Mouse (Mus musculus): ENCODE results near the gene Trh. TPM values are rescaled to one million over a fixed set of nuclear protein-coding genes. Genes with fewer than 3 reads are reported as not detected.

Gene Trh
- total RNA-seq (2017) = not detected in 3 replicates

DNA sequence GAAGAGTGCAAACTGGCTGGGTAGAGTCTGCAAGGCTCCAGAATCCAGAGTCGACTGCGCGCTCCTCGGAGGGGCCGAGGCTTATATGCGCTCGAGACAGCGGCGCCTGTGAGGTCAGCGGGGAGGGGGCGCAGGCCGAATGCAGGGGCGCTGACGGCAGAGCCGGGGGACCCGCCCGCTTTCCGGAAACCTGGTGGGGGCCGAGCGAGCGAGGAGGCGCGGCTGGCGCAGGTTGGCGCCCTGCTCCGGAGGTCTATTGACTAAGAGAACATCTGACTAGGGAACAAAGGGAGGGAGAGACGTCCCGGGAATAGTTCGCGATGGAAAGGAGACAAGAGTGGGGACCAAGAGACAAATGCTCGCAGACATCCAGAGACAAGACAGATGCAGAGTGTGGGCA lies at the start of gene Trh:
Gene Trh, minus strand, starts transcription at position 60 of the 400 bp plus-strand sequence.
- ATAC-seq (replicated peaks; ENCODE audit: insufficient number of reproducible peaks, low FRiP score, low TSS enrichment, poor library complexity, severe bottlenecking) = no peak

GRCm38 (mm10) chr6:92290826-92291225 lies 46.4 kb upstream of the Trh start:
- no peak for ATAC-seq (replicated peaks; ENCODE audit: insufficient number of reproducible peaks, low FRiP score, low TSS enrichment, poor library complexity, severe bottlenecking)

GRCm38 (mm10) chr6:92286889-92287288 lies 42.4 kb upstream of the Trh start:
- no peak; the same call in 1 of the 2 replicates for ATAC-seq (replicated peaks; ENCODE audit: insufficient number of reproducible peaks, low FRiP score, low TSS enrichment, poor library complexity, severe bottlenecking)

GRCm38 (mm10) chr6:92286258-92286888 lies 41.9 kb upstream of the Trh start:
- ATAC-seq (replicated peaks; ENCODE audit: insufficient number of reproducible peaks, low FRiP score, low TSS enrichment, poor library complexity, severe bottlenecking) = 0 out of 2 replicates have a peak, but pooled peaks have one; percentile 31

DNA sequence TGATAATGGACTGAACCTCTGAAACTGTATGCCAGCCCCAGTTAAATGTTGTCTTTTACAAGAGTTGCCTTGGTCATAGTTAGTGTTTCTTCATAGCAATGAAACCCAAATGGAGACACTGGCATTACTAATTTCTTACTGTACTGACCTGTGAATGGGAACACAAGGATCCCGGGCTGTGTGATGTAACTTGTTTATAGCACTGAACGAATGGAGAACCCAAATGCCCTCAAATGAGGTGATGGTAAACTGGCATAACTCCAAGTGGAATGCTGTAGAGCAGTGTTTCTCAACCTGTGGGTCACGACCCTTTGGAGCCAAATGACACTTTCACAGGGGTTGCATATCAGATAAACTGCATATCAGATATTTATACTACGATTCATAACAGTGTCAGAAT lies 41.1 kb upstream of the Trh start:
- no peak for ATAC-seq (replicated peaks; ENCODE audit: insufficient number of reproducible peaks, low FRiP score, low TSS enrichment, poor library complexity, severe bottlenecking)

DNA sequence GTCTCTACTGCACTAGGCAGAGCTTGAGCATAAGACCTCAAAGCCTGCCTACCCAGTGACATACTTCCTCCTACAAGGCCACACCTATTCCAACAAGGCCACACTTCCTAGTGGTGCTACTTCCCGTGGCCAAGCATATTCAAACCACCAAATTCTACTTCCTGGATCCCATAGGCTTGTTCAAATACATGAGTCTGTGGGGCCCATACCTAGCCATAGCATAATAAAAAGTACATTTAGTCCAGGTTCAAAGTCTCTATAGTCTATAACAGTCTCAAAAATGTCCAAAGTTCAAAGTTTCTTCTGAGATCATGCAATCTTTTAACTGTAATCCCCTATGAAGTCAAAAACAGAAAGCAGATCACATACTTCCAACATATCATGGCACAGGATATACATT lies 32.7 kb upstream of the Trh start:
- ATAC-seq (replicated peaks; ENCODE audit: insufficient number of reproducible peaks, low FRiP score, low TSS enrichment, poor library complexity, severe bottlenecking) = no peak

DNA sequence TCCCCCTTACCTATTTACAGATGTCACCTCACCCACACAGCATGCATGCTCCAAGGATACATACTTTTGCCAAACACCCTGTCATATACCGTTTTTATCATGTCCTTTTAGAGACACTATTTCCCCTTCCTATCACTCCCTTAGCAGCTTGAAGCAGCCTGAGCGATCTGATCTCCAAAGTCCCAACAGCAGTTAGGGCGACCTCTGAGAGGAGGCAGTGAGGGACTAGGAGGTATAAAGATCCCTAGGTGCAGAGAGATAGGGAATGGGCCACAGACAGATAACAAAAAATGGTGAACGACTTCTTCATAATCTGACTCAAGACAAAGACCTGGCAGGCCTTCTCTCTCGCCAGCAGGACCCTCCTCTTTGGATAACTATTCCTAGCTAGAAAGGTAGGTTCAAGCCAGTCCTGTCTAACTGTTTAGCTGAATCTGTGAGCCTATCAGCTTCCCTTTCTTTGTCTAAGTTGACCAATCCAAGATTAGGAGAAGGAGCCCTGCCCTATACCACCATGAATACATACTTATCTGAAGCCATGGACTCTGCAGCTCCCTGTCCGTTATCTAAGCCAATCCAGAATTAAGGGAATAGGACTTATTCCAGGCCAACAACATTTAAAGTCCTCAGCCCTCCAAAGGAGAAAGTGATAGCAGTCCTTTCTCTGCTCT lies 29.3 kb upstream of the Trh start:
- ATAC-seq (replicated peaks; ENCODE audit: insufficient number of reproducible peaks, low FRiP score, low TSS enrichment, poor library complexity, severe bottlenecking) = no peak

DNA sequence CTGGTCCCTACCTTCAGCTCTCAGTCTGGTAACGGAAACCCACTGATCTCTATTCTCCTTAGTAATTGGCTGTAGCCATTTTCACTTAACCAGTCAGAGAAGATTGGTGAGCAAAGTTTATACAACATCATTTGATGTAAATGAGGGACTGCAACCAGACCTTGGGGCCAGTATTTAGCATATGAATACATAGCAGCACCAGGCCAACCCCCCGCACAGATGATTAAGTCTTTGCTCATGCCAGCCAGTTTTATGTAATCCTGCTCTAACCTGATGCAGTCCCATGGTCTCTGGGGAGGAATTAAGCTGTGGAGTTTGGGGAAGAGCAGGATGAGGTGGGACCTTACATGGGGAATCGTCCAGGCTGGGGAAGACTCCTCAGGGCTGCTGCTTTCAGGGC lies 28.2 kb upstream of the Trh start:
- no peak for ATAC-seq (replicated peaks; ENCODE audit: insufficient number of reproducible peaks, low FRiP score, low TSS enrichment, poor library complexity, severe bottlenecking)

- ATAC-seq (replicated peaks; ENCODE audit: insufficient number of reproducible peaks, low FRiP score, low TSS enrichment, poor library complexity, severe bottlenecking) = peak; percentile 80
These were observed 24.6 kb upstream of the Trh start for GRCm38 (mm10) chr6:92269019-92269418.

DNA sequence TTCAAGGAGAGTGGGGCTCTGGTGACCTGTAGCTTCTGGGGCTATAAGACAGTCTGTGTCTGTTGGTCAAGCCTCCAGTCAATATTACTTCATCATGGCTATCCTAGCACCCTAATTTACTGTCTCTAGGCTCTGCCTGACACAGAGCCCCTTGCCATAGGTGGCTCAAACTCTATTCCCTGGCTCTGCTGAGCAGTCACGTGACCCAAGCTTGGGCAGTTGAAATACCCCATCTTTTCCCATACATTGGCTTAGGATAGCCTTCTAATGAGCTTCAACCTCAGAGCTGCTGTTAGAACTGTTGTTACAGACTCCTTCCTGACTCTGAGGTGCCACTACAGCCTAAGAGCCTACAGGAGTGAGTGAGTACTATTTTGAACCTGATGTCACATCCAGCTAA lies 23.6 kb upstream of the Trh start:
- no peak for ATAC-seq (replicated peaks; ENCODE audit: insufficient number of reproducible peaks, low FRiP score, low TSS enrichment, poor library complexity, severe bottlenecking)

GRCm38 (mm10) chr6:92261162-92261843 lies 16.9 kb upstream of the Trh start:
- no peak for ATAC-seq (replicated peaks; ENCODE audit: insufficient number of reproducible peaks, low FRiP score, low TSS enrichment, poor library complexity, severe bottlenecking)

GRCm38 (mm10) chr6:92255346-92255745 lies 10.9 kb upstream of the Trh start:
- no peak for ATAC-seq (replicated peaks; ENCODE audit: insufficient number of reproducible peaks, low FRiP score, low TSS enrichment, poor library complexity, severe bottlenecking)

GRCm38 (mm10) chr6:92253253-92253870 lies 8.9 kb upstream of the Trh start:
- no peak for ATAC-seq (replicated peaks; ENCODE audit: insufficient number of reproducible peaks, low FRiP score, low TSS enrichment, poor library complexity, severe bottlenecking)

- no peak for ATAC-seq (replicated peaks; ENCODE audit: insufficient number of reproducible peaks, low FRiP score, low TSS enrichment, poor library complexity, severe bottlenecking)
These were observed 2.9 kb upstream of the Trh start for GRCm38 (mm10) chr6:92247215-92247919.

DNA sequence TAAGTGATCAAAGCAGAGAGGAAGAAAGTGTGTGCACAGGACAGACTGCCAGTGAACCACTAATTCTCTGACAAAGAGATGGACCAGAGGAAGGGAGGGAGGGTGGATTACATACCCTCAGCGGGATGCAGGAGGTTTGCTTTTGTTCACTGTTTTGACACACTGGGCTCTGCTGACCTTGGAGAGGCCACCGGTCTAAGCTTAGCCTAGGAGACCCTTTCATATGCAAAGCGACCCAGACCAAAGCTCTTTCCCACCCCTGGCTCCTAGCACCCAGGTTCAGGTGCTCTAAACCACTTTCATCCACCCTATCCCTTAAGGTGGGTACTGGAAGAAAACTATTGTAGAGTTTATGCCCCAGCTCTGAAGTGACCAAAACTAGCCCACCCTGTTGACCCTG lies 1.9 kb upstream of the Trh start:
- no peak for ATAC-seq (replicated peaks; ENCODE audit: insufficient number of reproducible peaks, low FRiP score, low TSS enrichment, poor library complexity, severe bottlenecking)

DNA sequence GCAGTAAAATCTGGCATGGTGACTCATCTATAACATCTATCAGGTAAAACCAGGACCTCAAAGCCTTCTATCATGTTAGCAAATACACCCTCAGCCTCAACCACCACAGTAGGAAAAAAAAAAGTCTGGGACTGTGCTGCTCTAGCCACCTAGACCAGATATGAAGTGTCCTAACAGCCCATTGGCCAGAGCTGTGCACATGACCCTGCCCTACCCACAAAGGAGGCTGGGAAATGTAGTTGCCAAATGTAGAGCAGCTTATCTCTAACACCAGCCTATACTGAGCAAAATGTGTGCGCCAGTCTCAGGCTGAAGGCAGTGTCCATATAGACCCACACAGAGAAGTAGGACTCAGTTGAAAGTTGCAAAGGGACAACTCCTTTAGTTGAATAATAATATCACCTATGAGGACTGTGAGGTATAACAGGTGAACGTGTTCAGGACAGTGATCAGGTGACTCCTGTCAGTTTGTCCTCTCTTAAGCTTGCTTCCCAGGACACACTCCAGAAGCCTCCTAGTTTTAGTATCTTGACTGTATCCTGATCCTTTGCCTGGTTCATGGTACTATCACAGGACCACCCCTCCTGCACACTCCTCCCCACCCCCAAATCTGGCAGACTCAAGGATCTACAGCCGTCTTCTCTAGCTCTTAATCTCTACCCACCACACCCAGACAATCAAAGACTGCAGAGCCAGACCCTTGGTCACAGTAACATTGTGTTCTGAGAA lies 3.1 kb downstream of the Trh start:
- no peak for ATAC-seq (replicated peaks; ENCODE audit: insufficient number of reproducible peaks, low FRiP score, low TSS enrichment, poor library complexity, severe bottlenecking)

GRCm38 (mm10) chr6:92235036-92235435 lies 9.4 kb downstream of the Trh start:
- ATAC-seq (replicated peaks; ENCODE audit: insufficient number of reproducible peaks, low FRiP score, low TSS enrichment, poor library complexity, severe bottlenecking) = no peak

GRCm38 (mm10) chr6:92231762-92232161 lies 12.7 kb downstream of the Trh start:
- no peak for ATAC-seq (replicated peaks; ENCODE audit: insufficient number of reproducible peaks, low FRiP score, low TSS enrichment, poor library complexity, severe bottlenecking)
